Mouse (Mus musculus) small intestine, adult 2 months (tissue): ENCODE data around the gene Fyn. TPM values are rescaled to one million over a fixed set of nuclear protein-coding genes. Genes with fewer than 3 reads are reported as not detected.
A peak's percentile ranks its signal among the peaks of the same experiment; 100 is the strongest.

Experiments used
- H3K27ac ChIP-seq: fragments of 200-500 bp; 2 replicates; pipeline ENCODE4 v1.5.1; 2012; ENCODE audit warnings: low read depth, low read length, control low read depth, inconsistent platforms; ENCODE audit not compliant: insufficient read depth
- H3K27me3 ChIP-seq: fragments of 200-500 bp; 2 replicates; pipeline ENCODE4 v1.6.1; 2012; ENCODE audit warnings: mild to moderate bottlenecking, moderate library complexity, low read length, inconsistent platforms; ENCODE audit not compliant: control insufficient read depth, insufficient read depth
- H3K36me3 ChIP-seq: fragments of 200-500 bp; 2 replicates; pipeline ENCODE4 v1.6.1; 2012; ENCODE audit warnings: mild to moderate bottlenecking, low read length, control low read depth, inconsistent platforms; ENCODE audit not compliant: control insufficient read depth, insufficient read depth
- H3K4me1 ChIP-seq: fragments of 200-500 bp; 2 replicates; pipeline ENCODE4 v1.6.1; 2012; ENCODE audit warnings: low read length, inconsistent platforms, mixed read lengths; ENCODE audit not compliant: control insufficient read depth, insufficient read depth, insufficient read length
- H3K4me3 ChIP-seq: fragments of 200-500 bp; 2 replicates; pipeline ENCODE4 v1.5.1; 2012; ENCODE audit warnings: low read depth, mild to moderate bottlenecking, control low read depth, inconsistent platforms, low read length, moderate library complexity
- CTCF ChIP-seq: fragments of 200-500 bp; IDR thresholded peaks from 2 replicates; pipeline ENCODE4 v1.5.1; 2012; ENCODE audit warnings: low read depth, mild to moderate bottlenecking, control low read depth, inconsistent platforms, low read length, moderate library complexity, mixed read lengths; ENCODE audit not compliant: insufficient replicate concordance, insufficient read length; ENCODE audit errors: extremely low read depth
- POLR2A ChIP-seq: fragments of 200-500 bp; IDR thresholded peaks from 2 replicates; pipeline ENCODE4 v1.6.1; 2012; ENCODE audit warnings: low read depth, mild to moderate bottlenecking, control low read depth, inconsistent platforms, low read length, moderate library complexity
- WGBS: fragments of 180-500 bp; shearing (Covaris S2); methylation state at CpG from one replicate; pipeline ENCODE4 v1.1.7; 2018; 5-methylcytosine and 5-hydroxymethylcytosine counted together
- polyA plus RNA-seq: library from polyadenylated mRNA; depleted of rRNA; stranded (reverse); fragments of >200 nt; gene quantifications from 2 replicates; pipeline ENCODE4 v1.2.3, GENCODE M21; 2012; rRNA removed

The Fyn gene
- polyA plus RNA-seq: 4.6 and 7.3 TPM in 2 replicates

GRCm38 (mm10) chr10:39368572-39369135, at the start of gene Fyn:
Gene Fyn (plus strand): TSS chr10:39368855.
- H3K4me3 ChIP-seq: peak within 1 kb of the TSS; percentile 83
- no peak for TF ChIP-seq POLR2A
- no peak for TF ChIP-seq CTCF
- WGBS: 45% methylated on average over 8 of the region's 8 CpGs

GRCm38 (mm10) chr10:39320798-39321622, 47.6 kb upstream of the Fyn start:
- Histone ChIP-seq H3K27me3 (no peaks in the 10 kb centered on the region), H3K36me3 (no peaks in the 10 kb centered on the region), H3K4me3 (no peak overlapping the region), H3K27ac (no peak overlapping the region), H3K4me1 (no peaks in the 10 kb centered on the region)
- 82% methylated on average over 17 of the region's 17 CpGs for WGBS
- TF ChIP-seq CTCF (no peak), POLR2A (no peak)

More at GRCm38 (mm10) chr10:39368572-39369135, at the start of gene Fyn:
- Histone ChIP-seq H3K27me3 (no peaks in the 10 kb centered on the region), H3K27ac (peak within 1 kb of the TSS; percentile 41), H3K36me3 (no peaks in the 10 kb centered on the region), H3K4me1 (peaks cover 2% of the 10 kb centered on the region; the same call in 1 of the 2 replicates)

- Histone ChIP-seq H3K27ac (no peak overlapping the region), H3K4me3 (no peak overlapping the region), H3K27me3 (no peaks in the 10 kb centered on the region), H3K36me3 (no peaks in the 10 kb centered on the region), H3K4me1 (no peaks in the 10 kb centered on the region)
- WGBS: 86% methylated on average over 9 of the region's 9 CpGs
- TF ChIP-seq POLR2A: no peak
- no peak for TF ChIP-seq CTCF
Observed at GRCm38 (mm10) chr10:39321623-39321985, 47.1 kb upstream of the Fyn start.

- TF ChIP-seq CTCF: no peak
- no peak for TF ChIP-seq POLR2A
- Histone ChIP-seq H3K27me3 (no peaks in the 10 kb centered on the region), H3K4me1 (no peaks in the 10 kb centered on the region), H3K4me3 (no peak overlapping the region), H3K27ac (no peak overlapping the region), H3K36me3 (no peaks in the 10 kb centered on the region)
- 31% methylated on average over 4 of the region's 4 CpGs for WGBS
Observed at GRCm38 (mm10) chr10:39322143-39322542, 46.5 kb upstream of the Fyn start.

GRCm38 (mm10) chr10:39324291-39324690, 44.4 kb upstream of the Fyn start:
- TF ChIP-seq POLR2A (no peak), CTCF (no peak)
- Histone ChIP-seq H3K36me3 (no peaks in the 10 kb centered on the region), H3K27ac (no peak overlapping the region), H3K27me3 (no peaks in the 10 kb centered on the region), H3K4me1 (no peaks in the 10 kb centered on the region), H3K4me3 (no peak overlapping the region)
- WGBS: 84% methylated on average over 2 of the region's 2 CpGs

GRCm38 (mm10) chr10:39328661-39329060, 40.0 kb upstream of the Fyn start:
- Histone ChIP-seq H3K27me3 (no peaks in the 10 kb centered on the region), H3K4me1 (no peaks in the 10 kb centered on the region), H3K27ac (no peak overlapping the region), H3K36me3 (no peaks in the 10 kb centered on the region), H3K4me3 (no peak overlapping the region)
- no peak for TF ChIP-seq CTCF
- no peak for TF ChIP-seq POLR2A
- 91% methylated on average over 2 of the region's 2 CpGs for WGBS

- no peak for TF ChIP-seq POLR2A
- no peak for TF ChIP-seq CTCF
- Histone ChIP-seq H3K36me3 (no peaks in the 10 kb centered on the region), H3K4me3 (no peak overlapping the region), H3K27me3 (no peaks in the 10 kb centered on the region), H3K4me1 (no peaks in the 10 kb centered on the region), H3K27ac (no peak overlapping the region)
- 19% methylated on average over 3 of the region's 3 CpGs for WGBS
Observed at GRCm38 (mm10) chr10:39334320-39334719, 34.3 kb upstream of the Fyn start.
